Mouse (Mus musculus) left cerebral cortex, postnatal 10 days (tissue): Measurements from ENCODE around the gene Rab31. TPM values are rescaled to one million over a fixed set of nuclear protein-coding genes. Genes with fewer than 3 reads are reported as not detected.

Source experiments
- DNase-seq, 2 experiments: peaks; one replicate each; pipeline ENCODE4 v3.0.0; 2021 to 2022; ENCODE audit warnings: low spot score in 2 of 2, mixed read lengths in 1 of 2; ENCODE audit errors: extremely low spot score in 1 of 2
- intact Hi-C: fragments of 180-260 bp; cut with DNase I; formaldehyde crosslinking; loops from one replicate; pipeline ENCODE4 v1.15.1; 2025
- total RNA-seq, 2 experiments: library from RNA; stranded (reverse); gene quantifications; 2 replicates each; pipeline ENCODE4 v1.2.3; 2021

The Rab31 gene
- total RNA-seq: 10 to 100 TPM; 82.5 to 84.5 TPM

GRCm38 (mm10) chr17:65771951-65772934 is at the start of gene Rab31:
TSS of gene Rab31 (minus strand) at chr17:65772752.
- intact Hi-C loops: loop anchor here (5.0 kb wide), 1 partner anchor 65 kb away; no protein-coding TSS in a partner anchor
- peak; percentile 72 to 94 for DNase-seq

GRCm38 (mm10) chr17:65820197-65820596 is 47.6 kb upstream of the Rab31 start:
- intact Hi-C loops: no loop called here
- DNase-seq: no peak

GRCm38 (mm10) chr17:65813763-65814162 is 41.2 kb upstream of the Rab31 start:
- DNase-seq: no peak
- intact Hi-C loops: no loop called here

- intact Hi-C loops: no loop called here
- DNase-seq: no peak
These were observed 38.5 kb upstream of the Rab31 start for GRCm38 (mm10) chr17:65811032-65811431.

- DNase-seq: no peak
- intact Hi-C loops: no loop called here
These were observed 33.9 kb upstream of the Rab31 start for GRCm38 (mm10) chr17:65806416-65806815.

- DNase-seq: no peak
- intact Hi-C loops: no loop called here
These were observed 33.4 kb upstream of the Rab31 start for GRCm38 (mm10) chr17:65805966-65806365.

- no peak for DNase-seq
- intact Hi-C loops: no loop called here
These were observed 29.5 kb upstream of the Rab31 start for GRCm38 (mm10) chr17:65802026-65802425.

- intact Hi-C loops: no loop called here
- DNase-seq: no peak
These were observed 27.9 kb upstream of the Rab31 start for GRCm38 (mm10) chr17:65800451-65800850.

GRCm38 (mm10) chr17:65799353-65799752 is 26.8 kb upstream of the Rab31 start:
- intact Hi-C loops: no loop called here
- DNase-seq: no peak

GRCm38 (mm10) chr17:65798446-65798845 is 25.9 kb upstream of the Rab31 start:
- intact Hi-C loops: no loop called here
- DNase-seq: no peak

GRCm38 (mm10) chr17:65796056-65796455 is 23.5 kb upstream of the Rab31 start:
- no peak for DNase-seq
- intact Hi-C loops: no loop called here

GRCm38 (mm10) chr17:65794096-65794850 is 21.7 kb upstream of the Rab31 start:
- intact Hi-C loops: no loop called here
- DNase-seq: no peak

GRCm38 (mm10) chr17:65793307-65793930 is 20.9 kb upstream of the Rab31 start:
- intact Hi-C loops: no loop called here
- no peak for DNase-seq

- no peak for DNase-seq
- intact Hi-C loops: no loop called here
These were observed 18.6 kb upstream of the Rab31 start for GRCm38 (mm10) chr17:65791161-65791560.

- intact Hi-C loops: no loop called here
- no peak for DNase-seq
These were observed 17.0 kb upstream of the Rab31 start for GRCm38 (mm10) chr17:65789576-65789975.

GRCm38 (mm10) chr17:65788542-65789291 is 16.2 kb upstream of the Rab31 start:
- peak in 1 of 2 experiments; percentile 62 for DNase-seq
- intact Hi-C loops: no loop called here

GRCm38 (mm10) chr17:65787261-65787660 is 14.7 kb upstream of the Rab31 start:
- DNase-seq: no peak
- intact Hi-C loops: no loop called here

GRCm38 (mm10) chr17:65786225-65786624 is 13.7 kb upstream of the Rab31 start:
- no peak for DNase-seq

GRCm38 (mm10) chr17:65785707-65786106 is 13.2 kb upstream of the Rab31 start:
- no peak for DNase-seq
- intact Hi-C loops: no loop called here

More at GRCm38 (mm10) chr17:65786225-65786624, 13.7 kb upstream of the Rab31 start:
- intact Hi-C loops: no loop called here
